Mouse (Mus musculus): Measurements from ENCODE around the gene Gpank1. TPM values are rescaled to one million over a fixed set of nuclear protein-coding genes. Genes with fewer than 3 reads are reported as not detected.
A peak's percentile ranks its signal among the peaks of the same experiment; 100 is the strongest.

Gene Gpank1
- polyA plus RNA-seq, 1 experiment from 2014 or later: 25.5 TPM

DNA sequence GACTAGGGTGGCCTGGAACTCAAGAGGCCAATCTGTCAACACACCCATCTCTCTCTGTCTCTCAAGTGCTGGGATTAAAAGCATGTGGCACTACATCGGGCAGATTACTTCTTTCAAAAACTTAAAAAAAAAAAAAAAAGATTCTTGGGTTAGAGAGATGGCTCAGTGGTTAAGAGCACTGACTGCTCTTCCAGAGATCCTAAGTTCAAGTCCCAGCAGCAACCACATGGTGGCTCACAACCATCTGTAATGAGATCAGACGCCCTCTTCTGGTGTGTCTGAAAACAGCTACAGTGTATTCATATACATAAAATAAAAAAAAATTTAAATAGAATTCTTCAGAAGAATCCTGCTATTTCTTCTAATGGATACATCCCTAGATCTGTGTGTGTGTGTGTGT, 33.1 kb upstream of the Gpank1 start:
- Histone ChIP-seq H3K4me1 (replicated peaks) (peaks cover 18% of the 10 kb centered on the region), H3K9ac (no peak overlapping the region), H3K4me3 (no peak overlapping the region), H3K27ac (replicated peaks) (no peak overlapping the region), H3K4me2 (no peak overlapping the region), H3K27me3 (no peaks in the 10 kb centered on the region), H3K36me3 (peaks cover 17% of the 10 kb centered on the region), H3K9me3 (no peaks in the 10 kb centered on the region)
- no peak for ATAC-seq (ENCODE audit: low read depth)
- 49% methylated on average over 2 of the region's 2 CpGs for WGBS

DNA sequence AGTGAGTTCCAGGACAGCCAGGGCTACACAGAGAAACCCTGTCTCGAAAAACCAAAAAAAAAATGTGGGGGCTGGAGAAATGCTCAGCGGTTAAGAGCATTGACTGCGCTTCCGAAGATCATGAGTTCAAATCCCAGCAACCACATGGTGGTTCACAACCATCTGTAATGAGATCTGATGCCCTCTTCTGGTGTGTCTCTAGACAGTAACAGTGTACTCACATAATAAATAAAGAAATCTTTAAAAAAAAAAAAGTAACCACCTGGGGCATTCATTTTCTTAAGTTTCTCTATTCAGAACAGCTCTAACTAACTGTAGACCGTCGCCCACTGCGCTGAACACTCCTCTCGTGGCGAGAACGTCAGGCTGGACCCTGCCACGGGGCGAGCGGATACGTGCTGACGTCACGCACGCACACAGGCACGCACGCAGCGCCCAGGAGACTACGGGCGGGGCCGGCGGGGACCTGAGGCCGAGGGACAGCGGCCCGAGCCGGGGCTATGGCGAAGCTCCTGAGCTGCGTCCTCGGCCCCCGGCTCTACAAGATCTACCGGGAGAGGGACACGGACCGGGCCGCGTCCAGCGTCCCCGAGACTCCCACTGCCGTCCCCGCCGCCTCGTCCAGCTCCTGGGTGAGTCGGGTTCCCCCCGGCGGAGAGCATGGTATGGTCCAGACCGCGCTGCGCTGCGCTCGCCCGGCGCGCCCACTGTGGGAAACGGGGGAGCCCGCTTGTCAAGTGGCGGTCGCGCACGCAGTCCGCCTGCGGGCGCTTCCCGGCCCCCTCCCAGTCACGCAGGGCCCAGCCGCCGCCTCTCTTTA, 32.2 kb upstream of the Gpank1 start, which contains the start of gene Abhd16a:
Gene Abhd16a (plus strand): TSS at position 439 of the 820 bp plus-strand sequence.
- peaks cover 18% of the 10 kb centered on the region for H3K4me1 ChIP-seq (replicated peaks)
- peak within 1 kb of the TSS; percentile 59 for H3K4me3 ChIP-seq
- peaks cover 26% of the 10 kb centered on the region for H3K36me3 ChIP-seq
- no peaks in the 10 kb centered on the region for H3K9me3 ChIP-seq
- WGBS: 3% methylated on average over 67 of the region's 67 CpGs
- H3K27ac ChIP-seq (replicated peaks): peak within 1 kb of the TSS; percentile 98
- ATAC-seq (ENCODE audit: low read depth): peak; percentile 98
- peak within 1 kb of the TSS; percentile 72 for H3K4me2 ChIP-seq
- H3K9ac ChIP-seq: peak within 1 kb of the TSS; percentile 89
- no peaks in the 10 kb centered on the region for H3K27me3 ChIP-seq

DNA sequence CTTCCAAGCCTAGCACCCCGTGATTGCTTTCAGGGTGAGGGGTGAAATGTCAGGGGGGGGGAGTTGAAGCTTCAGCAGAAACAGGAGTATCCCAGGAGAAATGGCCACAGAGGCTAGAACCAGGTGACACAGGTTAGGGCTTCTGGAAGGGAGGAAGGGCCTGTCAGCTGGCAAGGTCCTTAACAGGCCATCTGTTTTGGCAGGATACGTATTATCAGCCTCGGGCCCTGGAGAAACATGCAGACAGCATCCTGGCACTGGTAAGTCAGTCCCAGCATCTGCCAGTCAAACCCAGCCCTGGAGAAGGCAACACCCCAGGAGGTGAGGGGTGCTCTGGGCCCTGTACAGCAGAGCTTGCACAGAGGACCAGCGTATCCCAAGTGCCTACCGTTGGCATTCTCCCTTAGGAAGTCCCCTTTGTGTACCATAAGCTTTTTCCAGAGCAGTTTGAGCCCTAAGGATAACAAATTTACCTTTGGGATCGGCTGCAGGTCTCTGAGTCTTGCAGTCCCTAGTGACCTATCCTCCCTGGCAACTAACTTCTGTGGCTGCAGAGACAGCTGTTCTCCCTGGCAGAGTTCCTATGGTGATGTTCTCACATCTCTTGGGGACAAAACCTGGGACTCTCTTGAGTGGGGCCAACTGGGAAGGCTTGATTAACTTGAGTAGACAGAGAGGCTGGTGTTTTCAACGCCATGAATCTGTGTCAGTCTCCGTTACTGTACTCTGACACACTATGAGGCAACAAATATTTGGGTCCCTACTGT, 30.9 kb upstream of the Gpank1 start:
- peak overlapping the region; percentile 72 for H3K4me2 ChIP-seq
- H3K4me1 ChIP-seq (replicated peaks): peaks cover 18% of the 10 kb centered on the region
- peak overlapping the region; percentile 59 for H3K4me3 ChIP-seq
- peak overlapping the region; percentile 98 for H3K27ac ChIP-seq (replicated peaks)
- peak overlapping the region; percentile 89 for H3K9ac ChIP-seq
- 56% methylated on average over 8 of the region's 8 CpGs for WGBS
- ATAC-seq (ENCODE audit: low read depth): no peak
- H3K9me3 ChIP-seq: no peaks in the 10 kb centered on the region
- H3K27me3 ChIP-seq: no peaks in the 10 kb centered on the region
- H3K36me3 ChIP-seq: peaks cover 39% of the 10 kb centered on the region

DNA sequence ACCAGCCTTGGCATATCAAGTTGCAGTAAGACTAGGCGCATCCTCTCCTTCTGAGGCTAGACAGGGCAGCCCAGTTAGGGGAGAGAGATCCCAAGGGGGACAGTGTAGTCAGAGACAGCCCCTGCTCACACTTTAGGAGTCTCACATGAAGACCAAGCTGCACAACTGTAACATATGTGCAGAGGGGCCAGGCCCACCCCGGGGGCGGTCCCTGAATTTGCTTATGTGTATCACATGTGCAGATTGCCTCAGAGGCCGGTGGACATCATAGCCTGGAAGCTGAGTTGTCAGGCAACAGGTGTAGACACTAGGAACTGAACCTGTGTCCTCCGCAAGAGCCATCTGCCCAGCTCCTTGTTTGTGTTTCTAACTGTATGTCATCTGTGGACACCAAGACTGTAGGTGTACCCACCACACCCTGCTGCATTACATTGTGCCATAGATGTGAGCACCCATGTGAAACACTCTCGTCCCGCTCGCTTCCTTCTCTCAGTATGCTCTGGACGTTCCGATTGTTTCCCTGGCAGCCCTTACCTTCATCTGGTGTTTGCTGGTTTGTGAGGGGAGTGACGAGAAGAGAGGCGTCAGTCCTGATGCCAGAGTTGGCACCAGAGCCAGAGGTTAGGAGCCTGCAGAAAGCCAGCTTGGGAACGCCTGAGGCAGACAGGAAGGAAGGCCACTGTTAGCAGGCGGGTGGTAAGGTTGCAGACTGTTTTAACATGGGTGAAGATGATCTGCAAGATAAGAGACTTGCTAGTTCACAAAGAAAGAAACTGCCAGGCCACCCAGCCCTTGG, 28.7 kb upstream of the Gpank1 start:
- Histone ChIP-seq H3K4me3 (no peak overlapping the region), H3K9ac (no peak overlapping the region), H3K9me3 (no peaks in the 10 kb centered on the region), H3K27me3 (no peaks in the 10 kb centered on the region), H3K4me1 (replicated peaks) (peaks cover 18% of the 10 kb centered on the region), H3K36me3 (peaks cover 60% of the 10 kb centered on the region), H3K27ac (replicated peaks) (no peak overlapping the region), H3K4me2 (no peak overlapping the region)
- ATAC-seq (ENCODE audit: low read depth): no peak
- WGBS: 92% methylated on average over 14 of the region's 14 CpGs

DNA sequence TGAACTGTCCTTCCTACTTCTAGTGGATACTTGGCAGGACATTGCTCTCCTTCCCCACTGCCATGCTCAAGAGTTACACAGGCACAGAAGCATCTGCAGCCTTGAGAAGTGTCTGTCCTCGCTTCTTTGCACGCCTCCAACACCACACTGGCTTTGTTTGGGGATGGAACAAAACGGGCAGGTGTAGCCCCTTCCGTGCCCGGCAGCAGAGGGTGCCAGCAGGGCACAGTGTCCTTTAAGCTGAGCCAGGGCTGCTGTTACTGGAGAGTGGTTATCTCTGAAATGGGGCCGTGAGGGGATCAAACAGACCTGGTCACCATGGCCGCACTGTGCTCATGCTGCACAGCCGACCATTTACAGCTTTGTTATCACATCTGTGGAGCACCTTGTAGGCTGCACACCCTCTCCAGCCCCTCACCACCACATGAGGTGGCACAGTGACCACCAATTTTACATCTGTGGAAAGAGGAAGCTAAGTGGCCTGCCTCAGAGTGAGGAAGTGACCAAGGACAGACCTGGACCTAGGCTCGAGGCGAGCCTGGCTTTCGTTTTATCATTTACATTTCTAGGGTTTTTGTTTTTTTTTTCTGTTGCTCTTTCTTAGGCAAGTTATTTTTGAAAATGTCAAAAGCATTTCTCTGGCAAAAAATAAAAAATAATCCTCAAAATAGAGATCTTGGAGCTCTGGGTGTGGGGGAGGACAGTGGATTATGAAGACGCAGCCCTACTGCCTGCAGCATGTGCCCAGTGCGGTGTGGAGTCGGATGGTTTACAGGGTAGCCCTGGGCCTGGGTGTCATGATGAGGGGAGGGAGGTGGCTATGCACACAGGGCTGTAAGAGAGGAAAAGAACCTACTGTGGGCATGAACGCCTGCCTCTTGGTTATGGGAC, 26.5 kb upstream of the Gpank1 start:
- peaks cover 17% of the 10 kb centered on the region for H3K4me1 ChIP-seq (replicated peaks)
- no peaks in the 10 kb centered on the region for H3K9me3 ChIP-seq
- no peak overlapping the region; the same call in 1 of the 2 replicates for H3K9ac ChIP-seq
- peaks cover 82% of the 10 kb centered on the region for H3K36me3 ChIP-seq
- 93% methylated on average over 15 of the region's 15 CpGs for WGBS
- ATAC-seq (ENCODE audit: low read depth): no peak
- H3K4me2 ChIP-seq: no peak overlapping the region
- no peak overlapping the region for H3K27ac ChIP-seq (replicated peaks)
- H3K4me3 ChIP-seq: no peak overlapping the region
- no peaks in the 10 kb centered on the region for H3K27me3 ChIP-seq

DNA sequence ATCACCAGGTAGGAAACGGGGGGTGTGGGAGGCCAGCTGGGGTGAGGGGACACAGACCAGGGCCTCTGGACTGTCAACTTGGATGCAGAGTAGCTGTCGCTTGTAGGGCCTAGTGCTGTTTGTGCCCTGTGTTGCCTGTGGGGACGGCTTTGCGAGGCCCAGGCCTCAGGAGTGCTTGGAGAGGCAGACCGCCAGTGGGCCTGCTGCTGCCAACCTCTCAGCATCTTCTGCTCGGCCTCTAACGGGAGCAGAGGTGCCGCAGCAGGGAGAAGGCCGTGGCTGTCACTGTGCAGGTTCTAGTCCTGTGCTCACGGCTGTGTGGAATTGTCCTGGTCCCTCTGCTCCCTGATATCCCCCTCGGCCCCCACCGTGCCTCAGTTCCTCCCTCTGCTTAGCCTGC, 24.7 kb upstream of the Gpank1 start:
- H3K36me3 ChIP-seq: peaks cover 96% of the 10 kb centered on the region
- H3K27ac ChIP-seq (replicated peaks): no peak overlapping the region
- H3K4me1 ChIP-seq (replicated peaks): no peaks in the 10 kb centered on the region
- H3K9ac ChIP-seq: no peak overlapping the region
- H3K9me3 ChIP-seq: no peaks in the 10 kb centered on the region
- H3K4me3 ChIP-seq: no peak overlapping the region
- ATAC-seq (ENCODE audit: low read depth): no peak
- H3K4me2 ChIP-seq: no peak overlapping the region
- no peaks in the 10 kb centered on the region for H3K27me3 ChIP-seq
- WGBS: 86% methylated on average over 12 of the region's 12 CpGs

DNA sequence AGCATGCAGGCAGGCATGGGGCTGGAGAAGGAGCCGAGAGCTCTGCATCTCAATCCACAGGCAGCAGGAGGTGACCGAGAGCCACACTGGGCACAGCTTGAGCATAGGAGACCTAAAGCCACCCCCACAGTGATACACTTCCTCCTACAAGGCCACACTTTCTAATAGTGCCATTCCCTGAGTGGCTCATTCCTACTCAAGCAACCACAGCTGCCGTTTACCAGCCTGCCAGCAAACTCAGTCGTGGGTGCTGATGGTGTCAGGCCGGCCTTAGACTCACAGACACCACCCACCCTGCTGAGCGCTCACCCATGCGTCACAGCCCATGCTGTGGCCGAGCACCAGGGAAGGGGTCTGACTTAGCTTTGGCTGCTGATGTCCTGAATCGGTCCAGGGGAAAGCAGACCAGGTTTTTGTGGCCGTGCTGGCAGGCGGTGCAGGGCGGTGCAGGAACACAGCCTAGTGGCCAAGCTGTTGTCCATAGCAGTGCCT, 24.0 kb upstream of the Gpank1 start:
- Histone ChIP-seq H3K4me1 (replicated peaks) (no peaks in the 10 kb centered on the region), H3K27ac (replicated peaks) (no peak overlapping the region), H3K4me2 (no peak overlapping the region), H3K9me3 (no peaks in the 10 kb centered on the region), H3K36me3 (peaks cover 99% of the 10 kb centered on the region), H3K27me3 (no peaks in the 10 kb centered on the region), H3K4me3 (no peak overlapping the region), H3K9ac (no peak overlapping the region)
- no peak for ATAC-seq (ENCODE audit: low read depth)
- WGBS: 87% methylated on average over 12 of the region's 12 CpGs

DNA sequence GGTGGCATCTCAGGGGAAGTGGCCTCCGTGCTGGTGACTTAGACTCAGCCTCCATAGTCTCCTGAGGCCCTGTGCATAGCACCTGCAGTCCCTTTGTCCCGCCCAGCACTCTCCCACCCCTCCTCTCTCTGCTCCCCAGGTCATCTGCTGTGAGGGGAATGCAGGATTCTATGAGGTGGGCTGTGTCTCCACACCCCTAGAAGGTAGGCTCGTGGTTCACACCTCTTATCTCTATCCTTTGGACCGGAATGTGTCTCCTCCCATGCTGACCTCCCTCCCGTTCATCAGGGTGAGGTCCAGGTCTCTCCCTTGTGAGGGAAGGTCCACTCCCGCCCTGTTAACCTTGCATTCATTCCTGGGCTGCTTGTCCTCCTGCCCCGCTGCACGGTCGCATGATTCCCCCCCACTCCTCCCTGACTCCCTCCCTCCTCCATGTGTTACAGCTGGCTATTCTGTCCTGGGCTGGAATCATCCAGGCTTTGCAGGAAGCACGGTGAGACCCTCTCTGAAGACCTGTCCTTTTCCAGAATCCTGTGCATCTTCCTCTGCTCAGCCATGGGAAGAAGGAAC, 21.0 kb upstream of the Gpank1 start:
- H3K9ac ChIP-seq: no peak overlapping the region
- no peaks in the 10 kb centered on the region for H3K4me1 ChIP-seq (replicated peaks)
- WGBS: 79% methylated on average over 10 of the region's 10 CpGs
- no peak overlapping the region for H3K4me2 ChIP-seq
- no peak for ATAC-seq (ENCODE audit: low read depth)
- H3K4me3 ChIP-seq: no peak overlapping the region
- H3K9me3 ChIP-seq: no peaks in the 10 kb centered on the region
- no peak overlapping the region for H3K27ac ChIP-seq (replicated peaks)
- H3K36me3 ChIP-seq: peaks cover 91% of the 10 kb centered on the region
- no peaks in the 10 kb centered on the region for H3K27me3 ChIP-seq

DNA sequence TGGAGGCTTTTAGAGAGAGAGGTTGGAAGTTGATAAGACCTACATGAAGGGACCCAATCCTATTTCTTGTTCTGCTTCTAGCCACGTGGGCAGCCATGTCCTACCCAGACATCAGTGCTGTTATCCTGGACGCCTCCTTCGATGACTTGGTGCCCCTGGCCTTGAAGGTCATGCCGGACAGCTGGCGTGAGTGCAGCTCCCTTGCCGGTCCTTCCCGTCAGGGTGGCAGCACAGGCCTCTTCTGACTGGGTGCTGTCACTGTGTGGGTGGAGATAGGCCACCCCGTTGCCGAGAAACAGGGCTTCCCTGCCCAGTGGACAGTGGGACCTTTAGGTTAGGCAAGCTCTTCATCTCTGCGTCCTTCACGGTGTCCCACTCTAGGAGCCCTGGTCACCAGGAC, 20.1 kb upstream of the Gpank1 start:
- Histone ChIP-seq H3K27me3 (no peaks in the 10 kb centered on the region), H3K4me2 (no peak overlapping the region), H3K27ac (replicated peaks) (no peak overlapping the region), H3K9me3 (no peaks in the 10 kb centered on the region), H3K4me3 (no peak overlapping the region), H3K9ac (no peak overlapping the region), H3K4me1 (replicated peaks) (peaks cover 7% of the 10 kb centered on the region; the same call in 1 of the 2 replicates), H3K36me3 (peaks cover 84% of the 10 kb centered on the region)
- 95% methylated on average over 11 of the region's 11 CpGs for WGBS
- ATAC-seq (ENCODE audit: low read depth): no peak

DNA sequence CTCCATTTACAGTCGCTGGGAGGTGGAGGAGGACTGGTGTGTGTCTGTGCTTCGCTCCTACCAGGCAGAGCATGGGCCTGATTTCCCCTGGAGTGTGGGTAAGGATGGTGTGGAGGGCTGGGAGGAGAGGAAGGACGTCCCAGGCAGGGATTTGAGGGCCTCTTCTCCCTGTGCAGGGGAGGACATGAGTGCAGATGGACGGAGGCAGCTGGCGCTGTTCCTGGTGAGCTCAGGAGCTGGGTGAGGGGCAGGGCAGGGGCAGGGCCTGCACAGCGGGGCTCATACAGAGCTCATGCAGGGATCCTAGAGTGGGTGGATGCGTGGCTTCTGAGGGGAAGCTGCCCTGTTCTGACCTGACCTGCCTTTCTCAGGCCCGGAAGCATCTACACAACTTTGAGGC, 19.0 kb upstream of the Gpank1 start:
- H3K4me1 ChIP-seq (replicated peaks): peaks cover 8% of the 10 kb centered on the region; the same call in 1 of the 2 replicates
- no peak overlapping the region for H3K4me2 ChIP-seq
- H3K4me3 ChIP-seq: no peak overlapping the region
- no peak for ATAC-seq (ENCODE audit: low read depth)
- peaks cover 72% of the 10 kb centered on the region for H3K36me3 ChIP-seq
- H3K27me3 ChIP-seq: no peaks in the 10 kb centered on the region
- H3K27ac ChIP-seq (replicated peaks): no peak overlapping the region
- no peak overlapping the region for H3K9ac ChIP-seq
- 79% methylated on average over 8 of the region's 8 CpGs for WGBS
- no peaks in the 10 kb centered on the region for H3K9me3 ChIP-seq

DNA sequence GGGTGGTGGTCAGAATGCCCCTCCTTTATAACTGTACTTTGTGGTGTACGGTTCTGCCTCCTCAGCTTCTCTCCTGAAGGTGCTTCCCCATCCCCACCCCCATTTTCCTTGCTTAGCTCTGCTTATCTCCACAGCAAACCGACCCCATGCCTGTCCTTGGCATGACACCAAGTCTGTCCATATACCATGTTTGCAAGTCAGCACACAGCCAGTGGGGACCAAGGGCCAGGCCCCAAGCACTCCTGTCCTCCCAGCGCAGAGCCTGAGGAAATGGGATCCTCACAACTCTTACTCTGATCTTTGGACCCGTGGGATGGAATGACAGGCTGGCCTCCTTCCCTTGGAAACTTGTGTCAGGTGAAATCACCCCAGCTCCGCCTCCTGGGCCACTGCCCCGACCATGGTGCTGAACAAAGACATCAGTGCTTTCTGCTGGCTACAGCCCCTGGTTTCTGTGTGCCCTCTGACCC, 18.0 kb upstream of the Gpank1 start:
- H3K4me3 ChIP-seq: no peak overlapping the region
- H3K9me3 ChIP-seq: no peaks in the 10 kb centered on the region
- WGBS: 76% methylated on average over 6 of the region's 6 CpGs
- peaks cover 8% of the 10 kb centered on the region; the same call in 1 of the 2 replicates for H3K4me1 ChIP-seq (replicated peaks)
- H3K27ac ChIP-seq (replicated peaks): no peak overlapping the region
- no peak overlapping the region for H3K4me2 ChIP-seq
- no peaks in the 10 kb centered on the region for H3K27me3 ChIP-seq
- no peak overlapping the region for H3K9ac ChIP-seq
- peaks cover 63% of the 10 kb centered on the region for H3K36me3 ChIP-seq
- no peak for ATAC-seq (ENCODE audit: low read depth)
